Mouse (Mus musculus): ENCODE results near the gene Ltk. TPM values are rescaled to one million over a fixed set of nuclear protein-coding genes. Genes with fewer than 3 reads are reported as not detected.

Gene Ltk
- polyA plus RNA-seq, 1 experiment from 2014 or later = 0.46 TPM

DNA sequence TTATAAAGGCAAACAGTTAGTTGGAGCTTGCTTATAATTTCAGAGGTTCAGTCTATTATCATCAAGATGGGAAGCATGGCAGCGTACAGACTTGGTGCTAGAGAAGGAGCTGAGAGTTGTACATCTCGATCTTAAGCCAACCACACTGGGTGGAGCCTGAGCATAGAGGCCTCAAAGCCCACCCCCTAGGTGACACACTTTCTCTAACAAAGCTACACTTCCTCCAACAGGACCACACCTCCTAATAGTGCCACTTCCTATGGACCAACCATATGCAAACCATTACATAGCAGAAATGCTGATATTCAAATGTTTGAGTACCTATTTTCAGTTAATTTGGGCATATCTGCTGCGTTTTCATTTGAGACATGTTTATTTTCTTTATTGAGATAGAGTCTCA is 50.2 kb downstream of the Ltk start:
- H3K27me3 ChIP-seq (ENCODE audit: insufficient read depth, low read length) = no peaks in the 10 kb centered on the region
- H3K4me1 ChIP-seq (ENCODE audit: insufficient read depth, low read length) = no peaks in the 10 kb centered on the region
- H3K9ac ChIP-seq (replicated peaks; ENCODE audit: low read length) = no peak overlapping the region
- H3K4me3 ChIP-seq (ENCODE audit: low read length) = no peak overlapping the region
- ATAC-seq (ENCODE audit: low FRiP score, low TSS enrichment) = no peak
- no peaks in the 10 kb centered on the region for H3K9me3 ChIP-seq (ENCODE audit: low read length)
- H3K4me2 ChIP-seq (replicated peaks; ENCODE audit: low read depth, low read length) = no peak overlapping the region
- WGBS = 93% methylated on average over 3 of the region's 3 CpGs
- no peak overlapping the region for H3K27ac ChIP-seq (ENCODE audit: low read length)
- H3K36me3 ChIP-seq (ENCODE audit: insufficient read depth, low read length) = peaks cover 38% of the 10 kb centered on the region

DNA sequence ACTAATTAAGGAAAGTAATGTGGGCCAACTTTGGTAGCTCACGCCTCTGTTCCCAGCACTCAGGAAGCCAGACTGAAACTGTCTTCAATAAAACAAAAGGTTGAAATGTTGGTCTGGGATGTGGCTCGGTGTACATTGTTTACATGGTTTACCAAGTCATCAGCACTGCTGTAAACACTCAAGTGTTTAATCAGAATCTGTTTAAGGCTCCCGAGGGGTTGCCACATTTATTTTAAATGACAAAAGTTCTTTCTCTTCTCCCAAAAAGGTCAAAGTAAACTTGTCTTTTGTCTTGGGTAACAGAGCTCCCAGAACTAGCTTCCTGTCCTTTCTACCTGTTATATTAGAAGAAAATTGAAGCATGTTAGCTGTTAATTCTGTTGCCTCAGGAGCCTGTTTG is 52.6 kb downstream of the Ltk start:
- Histone ChIP-seq H3K27me3 (ENCODE audit: insufficient read depth, low read length) (no peaks in the 10 kb centered on the region), H3K36me3 (ENCODE audit: insufficient read depth, low read length) (peaks cover 35% of the 10 kb centered on the region), H3K4me2 (replicated peaks; ENCODE audit: low read depth, low read length) (no peak overlapping the region), H3K4me1 (ENCODE audit: insufficient read depth, low read length) (no peaks in the 10 kb centered on the region), H3K27ac (ENCODE audit: low read length) (no peak overlapping the region), H3K9me3 (ENCODE audit: low read length) (no peaks in the 10 kb centered on the region), H3K9ac (replicated peaks; ENCODE audit: low read length) (no peak overlapping the region), H3K4me3 (ENCODE audit: low read length) (no peak overlapping the region)
- WGBS = 83% methylated on average over 3 of the region's 3 CpGs
- ATAC-seq (ENCODE audit: low FRiP score, low TSS enrichment) = no peak

DNA sequence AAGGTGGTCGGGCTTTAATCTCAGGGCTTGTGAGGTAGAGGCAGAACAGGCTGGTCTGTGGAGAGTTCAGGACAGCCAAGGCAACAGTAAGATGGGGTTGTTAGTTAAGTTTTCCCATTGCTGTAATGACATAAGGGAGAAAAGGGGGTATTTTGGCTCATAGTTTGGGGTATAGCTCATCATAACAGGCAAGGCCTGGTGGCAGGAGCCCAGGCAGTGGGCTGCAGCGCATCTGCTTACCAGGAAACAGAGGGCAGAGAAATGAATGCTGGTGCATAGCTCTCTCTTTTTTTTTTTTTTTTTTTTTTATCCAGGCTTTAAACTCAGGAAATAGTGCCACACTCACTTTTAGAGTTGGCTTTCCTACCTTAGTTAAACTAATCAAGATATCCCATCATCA is 57.1 kb downstream of the Ltk start:
- 98% methylated on average over 2 of the region's 2 CpGs for WGBS

More for the DNA sequence above, 57.1 kb downstream of the Ltk start:
- Histone ChIP-seq H3K4me3 (ENCODE audit: low read length) (no peak overlapping the region), H3K27ac (ENCODE audit: low read length) (no peak overlapping the region), H3K9ac (replicated peaks; ENCODE audit: low read length) (no peak overlapping the region), H3K4me1 (ENCODE audit: insufficient read depth, low read length) (no peaks in the 10 kb centered on the region), H3K4me2 (replicated peaks; ENCODE audit: low read depth, low read length) (no peak overlapping the region), H3K36me3 (ENCODE audit: insufficient read depth, low read length) (peaks cover 20% of the 10 kb centered on the region), H3K9me3 (ENCODE audit: low read length) (no peaks in the 10 kb centered on the region), H3K27me3 (ENCODE audit: insufficient read depth, low read length) (no peaks in the 10 kb centered on the region)
- ATAC-seq (ENCODE audit: low FRiP score, low TSS enrichment) = no peak

Other genes starting within 250 kb of the Ltk start
- 0.41 and 0.84 TPM in 2 replicates for gene Exd1, start 212.8 kb downstream of the Ltk start, polyA plus RNA-seq (2015; fragmentation: Nextera tagmentation; extraction: Ambion mirVana)
- gene Chp1, start 212.7 kb downstream of the Ltk start, polyA plus RNA-seq (2015; fragmentation: Nextera tagmentation; extraction: Ambion mirVana) = 66.1 and 68.6 TPM in 2 replicates
- 73.2 and 78.0 TPM in 2 replicates for gene Nusap1, start 142.1 kb downstream of the Ltk start, polyA plus RNA-seq (2015; fragmentation: Nextera tagmentation; extraction: Ambion mirVana)
- gene Oip5, start 142.0 kb downstream of the Ltk start, polyA plus RNA-seq (2015; fragmentation: Nextera tagmentation; extraction: Ambion mirVana) = 28.9 and 31.2 TPM in 2 replicates
- gene Ndufaf1, start 97.6 kb downstream of the Ltk start, polyA plus RNA-seq (2015; fragmentation: Nextera tagmentation; extraction: Ambion mirVana) = 52.9 and 57.2 TPM in 2 replicates
- 35.5 and 45.6 TPM in 2 replicates for gene Rtf1, start 85.4 kb downstream of the Ltk start, polyA plus RNA-seq (2015; fragmentation: Nextera tagmentation; extraction: Ambion mirVana)
- 0.81 and 1.2 TPM in 2 replicates for gene Itpka, start 18.1 kb downstream of the Ltk start, polyA plus RNA-seq (2015; fragmentation: Nextera tagmentation; extraction: Ambion mirVana)
- 32.1 and 35.9 TPM in 2 replicates for gene Rpap1, start 27.1 kb upstream of the Ltk start, polyA plus RNA-seq (2015; fragmentation: Nextera tagmentation; extraction: Ambion mirVana)
- gene Tyro3, start 37.3 kb upstream of the Ltk start, polyA plus RNA-seq (2015; fragmentation: Nextera tagmentation; extraction: Ambion mirVana) = 15.2 TPM in 2 replicates
- gene Mga, start 136.8 kb upstream of the Ltk start, polyA plus RNA-seq (2015; fragmentation: Nextera tagmentation; extraction: Ambion mirVana) = 24.7 and 28.3 TPM in 2 replicates
- 3.2 and 4.0 TPM in 2 replicates for gene Mapkbp1, start 212.3 kb upstream of the Ltk start, polyA plus RNA-seq (2015; fragmentation: Nextera tagmentation; extraction: Ambion mirVana)